Mouse (Mus musculus) T-helper 1 cell (primary cell): ENCODE data around the gene Gstcd.

Source experiments
- in situ Hi-C: fragments of 300-600 bp; cut with MboI, MseI; formaldehyde crosslinking; loops from one replicate; pipeline ENCODE4 v1.15.1; 2025; ENCODE audit warnings: high pct_unique_total_duplicates

The Gstcd gene

DNA sequence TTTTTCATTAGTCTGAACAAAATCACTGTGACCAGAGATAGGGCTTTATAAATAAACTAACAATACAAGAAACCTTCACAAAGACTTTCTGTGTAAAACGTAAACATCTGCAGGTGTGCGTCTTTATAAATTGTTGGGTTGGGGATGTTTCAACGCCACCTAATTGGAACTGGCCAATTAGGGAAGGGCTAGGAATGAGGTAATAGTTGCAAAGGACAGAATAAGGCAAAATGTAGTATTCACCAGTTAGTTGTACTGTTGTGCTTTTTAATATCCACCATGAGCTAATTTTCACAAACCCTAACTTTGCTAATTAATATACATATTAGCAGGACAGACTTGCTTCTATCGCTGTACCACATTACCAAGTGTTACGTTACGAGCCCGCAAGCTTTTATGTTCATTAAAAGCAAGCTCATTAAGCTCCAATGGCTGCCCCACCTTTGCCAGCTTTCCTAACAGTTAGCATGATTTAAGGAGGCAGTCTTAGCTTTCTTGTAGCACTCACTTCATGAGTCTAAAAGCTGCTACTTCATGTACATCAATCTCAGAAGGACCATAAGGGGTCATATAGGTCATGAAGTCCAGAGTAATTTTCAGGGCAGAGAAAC lies 58.6 kb downstream of the Gstcd start:
- in situ Hi-C loops = loop anchor here (10.0 kb wide), 1 partner anchor 1592 kb away; no protein-coding TSS in a partner anchor

DNA sequence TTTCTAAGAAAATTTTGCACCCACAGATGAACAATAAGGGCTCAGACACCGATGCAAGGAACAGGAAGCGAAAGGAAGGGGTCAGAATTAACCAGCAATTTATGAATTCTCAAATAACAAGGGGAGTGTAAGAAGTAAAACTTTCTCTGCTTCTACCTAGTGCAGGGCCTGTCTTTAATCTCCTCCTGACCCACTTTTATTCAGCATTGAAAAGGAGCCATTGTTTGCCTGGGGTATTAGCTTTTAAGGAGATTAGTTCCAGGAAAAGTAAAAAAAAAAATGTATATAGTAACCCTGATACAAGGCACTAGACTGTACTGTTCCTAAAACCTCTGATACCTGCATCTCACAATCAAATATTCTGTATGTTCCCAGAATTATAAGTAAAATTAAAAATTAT lies 64.9 kb downstream of the Gstcd start:
- in situ Hi-C loops = no loop called here

DNA sequence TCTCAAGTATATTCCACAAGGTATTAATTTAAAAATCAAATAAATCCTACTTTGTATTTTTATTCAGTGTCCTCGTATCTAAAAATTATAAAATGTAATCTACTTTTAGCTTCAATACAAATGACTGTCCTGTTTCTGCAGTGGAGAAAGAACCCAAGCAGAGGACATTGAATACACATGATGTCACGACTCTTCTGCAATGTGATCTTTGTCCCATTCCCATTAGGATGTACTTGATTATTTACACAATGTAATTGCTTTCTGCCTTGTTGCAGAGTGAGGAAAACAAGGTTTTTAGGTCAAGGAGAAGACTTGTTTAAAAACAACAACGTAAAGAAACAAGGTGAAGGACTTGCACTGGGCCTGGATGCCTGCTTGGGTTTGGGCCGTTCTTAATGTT lies 84.6 kb downstream of the Gstcd start:
- in situ Hi-C loops = no loop called here

DNA sequence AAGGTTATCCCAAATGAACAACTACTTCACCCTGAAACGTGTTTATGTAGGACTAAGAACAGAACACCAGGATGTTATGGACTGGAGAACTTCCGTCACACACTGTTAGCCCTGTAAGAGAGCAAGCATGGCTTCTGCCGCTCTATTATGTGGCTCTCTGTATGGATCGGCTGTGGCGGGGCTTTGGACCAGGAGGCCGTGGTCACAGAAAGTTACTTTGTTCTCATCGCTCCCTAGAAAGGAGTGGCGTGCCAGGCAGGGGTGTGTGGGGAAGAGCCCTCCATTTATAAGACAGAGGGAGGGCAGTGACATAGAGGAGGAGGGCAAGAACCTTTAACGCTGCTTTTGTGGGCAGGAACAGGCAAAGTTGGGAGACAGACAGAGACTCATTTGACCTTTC lies 95.5 kb downstream of the Gstcd start:
- in situ Hi-C loops = loop anchor here (25.0 kb wide), 1 partner anchor 1634 kb away; no protein-coding TSS in a partner anchor

DNA sequence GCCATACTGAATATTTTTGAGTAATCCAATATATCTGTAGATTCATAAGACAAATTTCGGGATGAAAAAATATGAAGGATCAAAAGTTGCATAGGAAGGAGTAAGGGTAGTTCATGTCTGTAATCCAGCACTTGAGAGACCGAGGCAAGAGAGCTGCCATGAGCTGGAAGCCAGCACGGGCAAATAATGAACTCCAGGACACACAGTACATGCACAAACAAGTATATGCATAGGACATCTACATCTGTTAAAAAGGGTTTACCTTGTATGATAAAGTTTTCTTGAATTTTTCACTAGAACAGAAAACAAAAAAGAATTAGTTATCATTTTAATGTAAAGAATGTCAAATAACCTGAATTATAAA lies 95.9 kb downstream of the Gstcd start:
- in situ Hi-C loops = loop anchor here (25.0 kb wide), 1 partner anchor 1634 kb away; no protein-coding TSS in a partner anchor

DNA sequence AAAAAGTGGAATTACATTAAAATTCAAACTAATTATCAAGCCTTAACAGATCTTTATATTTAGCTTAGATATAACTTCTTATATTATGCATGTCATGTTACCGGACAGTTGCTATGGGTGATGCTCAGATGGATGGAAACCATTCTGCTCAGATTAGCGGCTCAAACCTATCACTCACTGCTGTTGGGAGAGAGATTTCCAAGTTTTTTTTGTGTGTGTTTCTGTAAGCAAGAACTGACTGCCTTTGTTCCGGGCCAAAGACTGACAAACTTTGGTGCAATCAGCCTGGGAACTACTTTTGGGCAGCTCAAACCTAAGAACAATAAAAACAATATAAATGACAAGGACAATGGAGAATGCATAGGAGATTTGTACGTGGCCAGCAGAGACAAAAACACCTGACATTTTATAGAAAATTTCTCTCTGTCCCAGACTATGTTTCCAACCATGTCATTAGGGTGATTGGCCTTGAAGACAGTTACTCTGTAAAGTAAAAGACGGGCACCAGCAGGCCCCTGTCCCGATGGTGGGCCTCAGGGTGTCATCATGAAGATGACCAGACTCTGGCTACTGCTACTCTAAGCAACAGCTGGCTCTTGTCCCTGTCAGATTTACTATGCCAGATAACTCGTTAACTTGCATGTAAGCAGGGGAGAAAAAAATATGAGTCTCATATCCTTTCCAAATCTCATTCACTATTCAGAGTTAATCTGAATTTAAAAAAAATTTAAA lies 96.5 kb downstream of the Gstcd start:
- in situ Hi-C loops = loop anchor here (25.0 kb wide), 1 partner anchor 1633 kb away; no protein-coding TSS in a partner anchor

DNA sequence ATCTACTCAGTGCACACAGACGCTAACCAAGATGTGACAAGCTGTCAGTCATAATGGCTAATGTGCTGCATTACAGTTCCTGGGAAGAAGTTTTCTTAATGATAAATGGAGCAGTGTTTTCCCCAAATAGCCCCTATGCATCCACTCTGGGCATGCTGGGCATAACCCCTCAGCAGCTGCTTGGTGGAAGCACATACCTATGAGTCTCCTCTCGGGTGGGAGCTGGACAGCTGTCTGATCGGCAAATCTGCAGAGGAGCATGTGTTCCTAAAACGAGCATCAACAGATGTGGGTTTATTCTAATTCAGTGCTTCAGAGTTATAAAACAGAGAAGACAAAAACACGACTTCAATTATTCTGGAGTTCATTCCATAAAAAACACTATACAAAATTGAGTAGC lies 105.6 kb downstream of the Gstcd start:
- in situ Hi-C loops = loop anchor here (25.0 kb wide), 1 partner anchor 1624 kb away; no protein-coding TSS in a partner anchor

DNA sequence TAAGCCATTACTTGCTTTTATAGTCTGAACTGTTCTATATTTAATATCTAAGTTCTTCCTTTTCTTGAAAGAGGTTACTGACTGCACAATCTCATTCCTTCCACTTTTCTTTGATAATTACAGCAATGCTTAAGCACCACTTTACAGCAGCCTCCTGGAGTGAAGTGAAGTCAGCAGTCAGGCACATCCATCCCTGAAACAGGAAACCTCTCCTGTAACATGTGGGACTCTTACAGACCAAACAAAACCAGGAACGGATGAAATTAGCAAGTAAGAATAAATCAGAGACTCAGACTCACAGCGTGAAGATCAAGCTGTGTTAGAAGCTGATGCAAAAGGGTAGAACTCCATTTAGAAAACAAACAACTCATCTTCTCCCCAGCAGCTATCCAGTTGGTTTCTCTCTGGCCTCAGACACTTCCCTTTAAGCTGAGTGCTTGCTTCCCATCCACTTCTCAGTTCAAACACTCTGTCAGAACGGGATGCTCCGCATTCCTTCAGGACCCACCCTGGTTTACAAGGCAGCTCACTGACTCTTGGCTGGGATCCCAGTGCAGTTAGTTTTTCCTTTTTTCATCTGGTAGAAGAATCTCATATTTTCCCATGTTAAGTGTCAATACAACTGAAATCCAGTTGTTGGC lies 107.9 kb downstream of the Gstcd start:
- in situ Hi-C loops = loop anchor here (25.0 kb wide), 1 partner anchor 1622 kb away; no protein-coding TSS in a partner anchor

DNA sequence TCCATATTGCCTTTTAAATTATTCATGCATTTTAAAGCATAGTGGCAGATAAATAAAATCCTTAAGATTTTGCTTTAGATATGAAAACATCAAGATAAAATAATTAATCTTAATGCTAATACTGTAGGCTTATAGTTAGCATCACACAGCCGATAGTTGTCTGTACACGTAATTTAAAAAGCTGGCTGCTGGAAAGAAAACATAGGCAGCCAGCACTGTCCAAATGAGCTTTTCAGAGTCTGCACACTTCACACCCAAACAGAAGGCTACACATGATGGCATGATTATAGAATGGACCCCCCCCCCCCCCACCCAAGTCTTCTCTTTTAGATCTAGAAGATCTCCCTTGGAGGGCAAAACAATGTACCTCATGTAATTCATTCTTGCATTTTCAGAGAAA lies 109.9 kb downstream of the Gstcd start:
- in situ Hi-C loops = loop anchor here (25.0 kb wide), 1 partner anchor 1620 kb away; no protein-coding TSS in a partner anchor

DNA sequence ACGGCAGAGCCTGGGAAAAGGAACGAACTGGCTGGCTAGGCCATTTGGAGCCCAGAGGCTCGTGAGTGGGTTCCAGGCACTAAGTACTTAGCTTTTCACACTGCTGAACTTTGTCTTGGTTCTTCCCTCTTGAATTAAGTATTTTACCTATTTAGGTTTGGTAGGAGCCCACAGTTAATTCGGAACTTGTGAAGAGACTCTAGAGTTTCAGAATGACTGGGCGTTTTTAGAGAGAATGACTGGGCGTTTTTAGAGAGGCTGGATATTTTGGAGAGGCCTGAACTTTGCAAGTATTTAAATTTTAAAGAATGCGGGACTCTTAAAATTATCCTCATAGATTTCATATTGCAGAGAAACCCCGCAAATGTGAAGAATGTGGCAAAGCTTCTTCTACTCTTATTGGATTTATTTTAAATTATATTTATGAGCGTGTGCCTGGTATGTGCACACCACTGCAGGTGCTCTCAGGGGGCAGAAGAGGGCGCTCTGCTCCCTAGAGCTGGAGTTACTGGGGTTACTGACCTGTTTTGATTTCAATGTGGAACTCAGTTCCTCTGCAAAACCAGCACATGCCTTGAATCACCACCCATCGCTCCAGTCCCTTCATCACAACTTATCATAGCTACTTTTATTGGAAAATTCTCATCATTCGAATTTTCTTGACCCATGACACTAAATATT lies 111.9 kb downstream of the Gstcd start:
- in situ Hi-C loops = loop anchor here (25.0 kb wide), 1 partner anchor 1618 kb away; no protein-coding TSS in a partner anchor

DNA sequence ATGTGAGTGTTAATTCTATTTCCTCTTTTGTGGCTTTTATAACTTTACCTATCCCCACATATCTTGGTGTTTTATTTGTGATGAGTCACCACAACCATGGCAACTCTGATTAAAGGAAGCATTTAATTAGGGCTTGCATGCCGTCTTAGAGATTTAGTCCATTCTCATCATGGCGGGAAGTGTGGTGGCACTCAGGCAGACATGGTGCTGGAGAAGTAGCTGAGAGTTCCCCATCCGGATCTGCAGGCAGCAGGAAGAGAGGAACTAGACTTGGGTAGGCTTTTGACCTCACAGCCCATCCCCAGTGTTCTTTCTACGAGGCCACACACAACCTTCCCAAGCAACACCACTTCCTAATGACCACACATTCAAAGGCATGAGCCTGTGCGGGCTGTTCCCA lies 125.6 kb downstream of the Gstcd start:
- in situ Hi-C loops = no loop called here

DNA sequence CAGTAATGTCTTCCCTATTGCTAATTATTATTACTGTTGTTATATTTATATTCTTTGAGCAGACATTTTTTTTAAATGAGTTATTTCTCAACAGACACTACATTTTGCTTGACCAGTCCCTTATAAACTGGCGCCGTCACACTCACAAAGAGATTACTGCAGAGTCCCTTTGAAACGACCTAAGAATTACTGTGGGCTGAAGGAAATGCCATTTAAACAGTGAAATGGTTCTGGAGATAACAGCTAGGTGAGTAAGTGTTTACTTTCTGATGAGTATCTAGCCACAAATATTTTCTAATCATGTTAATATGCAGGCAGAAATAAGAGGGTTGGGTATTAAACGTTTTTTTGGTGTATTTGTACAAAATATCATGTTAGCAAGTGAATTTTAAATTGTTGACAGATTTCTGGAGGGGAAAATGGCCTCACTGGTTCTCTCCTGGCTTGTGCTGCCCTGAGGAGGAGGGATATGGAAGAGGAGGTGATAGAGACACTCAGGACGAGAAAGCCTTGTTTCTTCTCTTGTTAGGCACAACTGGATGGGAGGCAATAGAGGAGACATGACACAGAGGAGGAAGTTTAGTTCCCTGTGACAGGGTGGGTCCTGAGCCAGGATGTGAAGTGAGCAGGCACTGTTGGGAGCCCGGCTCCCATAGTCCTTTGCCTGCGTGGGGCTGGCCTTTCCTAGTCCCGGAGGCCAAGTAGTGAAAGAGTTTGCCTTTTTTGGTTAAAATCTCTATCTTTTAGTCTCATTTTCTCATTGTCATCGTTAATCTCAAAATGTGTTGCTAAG lies 126.9 kb downstream of the Gstcd start:
- in situ Hi-C loops = no loop called here

DNA sequence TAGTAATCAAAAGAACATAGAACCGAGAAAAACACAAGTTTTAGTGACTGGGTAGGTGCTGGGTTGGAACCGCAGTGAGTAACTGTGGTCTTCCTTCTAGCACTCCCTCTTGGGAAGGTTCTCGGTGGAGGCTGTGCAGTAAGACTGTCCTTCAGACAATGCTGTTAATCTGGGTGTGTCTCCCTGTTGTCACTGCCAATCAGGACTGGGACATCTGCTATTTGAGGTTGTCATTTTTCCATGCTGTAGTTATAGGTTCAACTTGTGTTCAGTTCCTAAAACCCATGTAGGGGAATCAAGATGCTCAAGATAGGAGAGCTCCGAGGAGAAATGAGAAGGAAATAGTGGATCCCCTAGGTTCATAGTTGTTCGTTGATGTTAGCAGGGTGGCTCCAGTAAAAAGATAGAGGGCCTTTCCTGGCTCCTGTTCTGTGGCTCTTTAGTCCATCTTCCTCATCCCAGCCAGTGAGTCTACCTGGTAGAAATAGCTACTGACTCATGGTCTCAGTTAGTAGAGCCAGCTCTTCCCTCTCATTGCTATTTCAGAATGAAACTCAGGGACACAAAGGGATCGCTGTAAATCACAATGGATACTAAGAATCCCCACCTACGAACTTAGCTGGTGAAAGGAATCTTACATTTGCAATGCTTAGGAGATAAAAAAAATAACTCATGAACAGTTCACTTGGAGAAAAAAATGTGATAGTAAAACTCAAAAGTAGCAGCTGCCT lies 129.0 kb downstream of the Gstcd start:
- in situ Hi-C loops = no loop called here

DNA sequence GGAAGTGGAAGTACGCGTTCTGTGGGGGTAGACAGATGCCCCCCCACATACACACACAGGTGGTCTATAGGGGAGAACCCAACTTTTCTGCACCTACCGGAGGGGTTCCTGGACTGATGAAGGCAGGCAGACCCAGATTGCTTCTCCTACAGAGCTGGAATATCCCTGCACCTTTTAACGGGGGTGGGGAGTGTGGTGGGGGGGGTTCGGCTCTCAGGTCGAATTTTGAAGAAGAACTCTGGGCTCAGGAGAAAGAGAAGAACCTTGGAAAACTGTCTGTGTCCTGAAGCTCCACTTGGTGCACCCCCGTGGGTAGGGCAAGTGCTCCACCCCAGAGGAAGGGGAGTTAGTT lies 141.3 kb downstream of the Gstcd start:
- in situ Hi-C loops = no loop called here

DNA sequence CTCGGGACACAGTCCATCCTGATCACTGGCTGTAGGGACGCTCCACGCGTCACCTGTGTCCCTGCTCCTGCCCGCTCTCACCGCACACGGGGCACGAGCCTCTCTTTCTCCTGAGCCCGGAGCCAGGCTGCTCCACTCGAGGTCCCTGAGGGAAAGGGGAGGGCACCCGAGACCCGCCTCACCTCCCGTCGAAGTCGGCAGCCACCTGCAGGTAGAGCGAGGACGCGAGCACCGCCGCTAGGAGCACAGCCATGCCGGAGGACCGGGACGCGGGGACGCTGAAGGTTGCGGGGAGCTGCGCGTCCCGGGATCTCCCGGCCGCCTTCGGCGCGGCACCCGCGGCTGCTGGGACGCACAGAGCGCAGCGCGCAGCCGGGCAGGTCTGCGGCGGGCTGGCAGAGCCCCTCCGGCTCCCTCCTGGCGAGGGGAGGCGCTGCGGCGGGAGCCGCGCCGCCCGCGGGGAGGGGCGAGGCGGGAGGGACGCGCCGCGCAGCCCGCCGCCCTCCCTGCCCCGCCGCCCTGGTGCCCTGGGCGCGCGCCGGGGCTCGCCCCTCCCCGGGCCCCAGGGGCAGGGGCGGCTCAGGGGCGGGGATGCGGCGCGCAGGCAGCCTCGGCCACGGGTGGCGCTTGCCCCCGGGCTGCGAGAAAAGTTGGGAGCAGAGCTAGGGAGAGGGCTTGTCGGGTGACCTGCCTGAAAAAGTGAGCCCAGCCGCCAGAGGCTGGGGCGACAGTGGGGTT lies 141.9 kb downstream of the Gstcd start, which contains the start of gene Npnt:
Gene Npnt (minus strand): TSS at position 501 of the 738 bp plus-strand sequence.
- in situ Hi-C loops = no loop called here

DNA sequence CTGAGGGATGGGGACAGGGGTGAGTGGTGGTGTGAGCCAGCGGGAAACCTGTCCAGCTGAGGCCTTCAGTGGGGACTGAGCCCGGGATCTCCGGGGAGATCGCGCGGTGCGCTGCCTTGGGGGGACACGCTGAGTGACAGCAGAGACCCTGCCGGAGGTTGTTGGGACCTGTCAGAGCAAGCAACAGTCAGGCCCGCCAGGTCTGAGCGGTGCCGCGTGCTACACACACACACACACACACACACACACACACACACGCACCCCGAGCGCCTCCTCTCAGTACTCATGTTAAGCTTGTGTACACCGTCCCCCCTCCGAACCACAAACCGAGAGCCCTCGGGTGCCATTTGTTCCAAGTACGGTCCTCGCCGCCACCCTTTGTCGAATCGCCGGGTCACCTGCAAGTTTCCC lies 142.4 kb downstream of the Gstcd start:
- in situ Hi-C loops = no loop called here

DNA sequence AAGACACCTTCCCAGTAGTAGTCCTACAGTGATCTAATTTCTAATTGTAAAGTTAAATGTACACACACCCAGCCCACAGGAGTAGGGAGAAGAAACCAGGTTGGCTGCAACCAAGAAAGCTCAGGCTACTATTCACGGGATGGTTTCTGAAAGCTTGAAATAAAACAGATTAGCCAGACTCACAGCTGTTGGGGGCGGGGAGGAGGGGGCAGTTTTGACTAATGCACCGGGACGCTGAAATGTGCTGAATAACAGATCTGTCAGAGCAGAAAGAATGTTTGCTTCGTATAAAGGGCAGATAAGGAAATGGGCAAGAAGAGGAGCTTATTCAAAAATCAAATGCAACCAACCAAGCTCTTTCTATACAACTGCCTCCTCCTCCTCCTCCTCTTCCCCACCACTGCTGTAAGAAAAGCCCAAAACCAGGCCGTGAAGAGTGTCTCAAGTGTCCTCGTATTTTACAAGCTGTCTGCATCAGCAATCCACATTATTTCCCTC lies 143.5 kb downstream of the Gstcd start:
- in situ Hi-C loops = no loop called here

DNA sequence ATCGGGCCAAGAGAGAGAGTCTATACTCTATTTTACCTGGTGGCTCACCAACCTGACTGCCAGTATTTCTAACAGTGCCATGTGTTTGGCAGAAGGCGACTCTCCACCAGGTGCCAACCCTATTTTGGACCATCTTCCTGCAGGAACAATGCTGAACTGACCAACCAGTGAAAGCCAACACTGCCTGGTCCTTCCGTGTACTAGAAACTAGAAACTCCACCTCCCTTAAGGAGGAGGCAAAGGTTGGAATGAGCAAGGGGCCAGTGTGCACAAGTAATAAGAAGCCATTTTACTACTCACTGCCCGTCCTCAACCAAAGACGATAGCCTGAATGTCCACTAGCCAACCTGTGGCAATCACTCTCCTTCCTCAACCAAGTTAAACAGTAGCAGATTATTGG lies 145.7 kb downstream of the Gstcd start:
- in situ Hi-C loops = no loop called here

DNA sequence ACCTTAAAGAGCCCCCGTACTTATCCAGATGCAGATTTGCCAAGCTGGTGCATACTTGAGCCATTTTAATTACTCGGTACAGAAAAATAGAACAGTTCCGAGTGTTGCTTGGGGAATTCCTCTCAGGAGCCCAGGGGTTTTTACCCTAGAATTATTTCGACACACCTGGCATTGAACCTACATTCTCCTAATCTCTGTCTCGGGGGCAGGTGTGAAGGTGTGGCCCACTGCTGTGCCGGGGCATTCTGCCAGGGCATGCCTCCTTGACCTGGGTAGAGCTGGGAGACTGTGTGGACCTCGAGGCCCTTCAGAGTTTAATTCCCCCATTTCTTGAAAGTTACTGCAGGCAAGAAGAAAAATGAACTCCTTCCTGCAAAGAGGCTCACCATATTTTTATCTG lies 146.2 kb downstream of the Gstcd start:
- in situ Hi-C loops = no loop called here

DNA sequence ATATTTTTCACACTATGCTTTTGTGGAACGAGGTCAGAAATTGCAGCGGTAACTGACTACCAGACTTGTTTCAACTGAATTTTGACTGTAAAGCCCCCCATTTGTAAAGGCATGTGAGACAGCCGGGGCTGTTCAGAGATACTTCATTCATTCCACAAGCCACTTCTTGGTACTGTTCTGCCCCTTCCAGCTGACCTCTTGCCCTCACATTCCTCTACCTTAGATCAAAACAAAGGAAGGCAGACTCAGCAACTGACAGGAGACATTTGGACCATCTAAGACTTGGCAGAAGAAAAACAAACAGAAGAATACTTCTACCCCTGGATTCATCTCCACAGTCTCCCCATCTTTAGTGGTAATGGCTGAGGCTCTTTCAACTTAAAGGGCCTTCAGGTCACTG lies 147.2 kb downstream of the Gstcd start:
- in situ Hi-C loops = no loop called here
